Mouse (Mus musculus): ENCODE data around the gene St13. TPM values are rescaled to one million over a fixed set of nuclear protein-coding genes. Genes with fewer than 3 reads are reported as not detected.

St13 gene
- total and polyA plus RNA-seq, 3 experiments, result 192 to 646 (median 208) TPM

GRCm38 (mm10) chr15:81361417-81362015, 38.4 kb downstream of the St13 start:
- Histone ChIP-seq H3K36me3 (replicated peaks in 1 of 2; ENCODE audit: control insufficient read depth in 1 of 2, insufficient read depth in 1 of 2, low read length in 1 of 2) (peaks cover 15 to 52% of the 10 kb centered on the region in 2 experiments), H3K9me3 (replicated peaks; ENCODE audit: low read length) (no peaks in the 10 kb centered on the region), H3K4me2 (ENCODE audit: insufficient read depth, low read depth, poor library complexity, severe bottlenecking) (peak overlapping the region; percentile 68; the same call in 1 of the 2 replicates), H3K9ac (ENCODE audit: insufficient read depth, low read depth) (no peak overlapping the region), H3K27ac (ENCODE audit: insufficient read depth, low read depth) (no peak overlapping the region; the same call in 1 of the 2 replicates), H3K79me2 (replicated peaks; ENCODE audit: control insufficient read depth, extremely low read depth, insufficient read depth, poor library complexity, severe bottlenecking) (peaks cover 16% of the 10 kb centered on the region), H3K27me3 (replicated peaks) (no peaks in the 10 kb centered on the region), H3K4me3 (replicated peaks in 1 of 3; ENCODE audit: low read depth in 2 of 3, low read length in 2 of 3, poor library complexity in 1 of 3) (no peak overlapping the region), H3K4me1 (ENCODE audit: control insufficient read depth in 1 of 2, insufficient read depth in 2 of 2) (peaks cover 4 to 42% of the 10 kb centered on the region in 2 experiments)
- DNase-seq (ENCODE audit: extremely low read depth), result peak; percentile 20
- TF ChIP-seq USF1 (IDR thresholded peaks at IDR 0.05; ENCODE audit: low read depth, low read length) (no peak), UBTF (IDR thresholded peaks at IDR 0.05; ENCODE audit: low read depth, low read length) (no peak), ZNF384 (IDR thresholded peaks at IDR 0.05; ENCODE audit: low read depth, low read length) (no peak), ZC3H11A (IDR thresholded peaks at IDR 0.05; ENCODE audit: low read depth, low read length) (no peak), POLR2A (IDR thresholded peaks at IDR 0.05; ENCODE audit: low read depth, low read length) (0 out of 2 replicates have a peak, but pooled peaks have one; percentile 11)
- dilution Hi-C loops (cut with MboI; ENCODE audit: extremely low pct_ligation_motif_present, extremely low pct_unique_long_range_greater_than_20kb, low sequenced_read_pairs), result no loop called here
- in situ Hi-C loops (cut with MboI; ENCODE audit: low pct_ligation_motif_present, low pct_unique_long_range_greater_than_20kb, low sequenced_read_pairs), result no loop called here

- in situ Hi-C loops (cut with MboI; ENCODE audit: low pct_ligation_motif_present, low pct_unique_long_range_greater_than_20kb, low sequenced_read_pairs), result no loop called here
- Histone ChIP-seq H3K4me2 (ENCODE audit: insufficient read depth, low read depth, poor library complexity, severe bottlenecking) (peak overlapping the region; percentile 68), H3K9me3 (replicated peaks; ENCODE audit: low read length) (no peaks in the 10 kb centered on the region), H3K27me3 (replicated peaks) (no peaks in the 10 kb centered on the region), H3K36me3 (replicated peaks in 1 of 2; ENCODE audit: control insufficient read depth in 1 of 2, insufficient read depth in 1 of 2, low read length in 1 of 2) (peaks cover 12 to 47% of the 10 kb centered on the region in 2 experiments), H3K4me1 (ENCODE audit: control insufficient read depth in 1 of 2, insufficient read depth in 2 of 2) (peaks cover 4 to 42% of the 10 kb centered on the region in 2 experiments), H3K27ac (ENCODE audit: insufficient read depth, low read depth) (peak overlapping the region; percentile 5; the same call in 1 of the 2 replicates), H3K4me3 (replicated peaks in 1 of 3; ENCODE audit: low read depth in 2 of 3, low read length in 2 of 3, poor library complexity in 1 of 3) (peak overlapping the region in 2 of 3 experiments; percentile 62 to 85), H3K79me2 (replicated peaks; ENCODE audit: control insufficient read depth, extremely low read depth, insufficient read depth, poor library complexity, severe bottlenecking) (peaks cover 16% of the 10 kb centered on the region), H3K9ac (ENCODE audit: insufficient read depth, low read depth) (no peak overlapping the region)
- dilution Hi-C loops (cut with MboI; ENCODE audit: extremely low pct_ligation_motif_present, extremely low pct_unique_long_range_greater_than_20kb, low sequenced_read_pairs), result no loop called here
- DNase-seq (ENCODE audit: extremely low read depth), result no peak
- TF ChIP-seq ZMIZ1 (IDR thresholded peaks at IDR 0.05; ENCODE audit: low read depth, low read length) (0 out of 2 replicates have a peak, but pooled peaks have one; percentile 2), NRF1 (IDR thresholded peaks at IDR 0.05; ENCODE audit: low read depth, low read length) (no peak), SMC3 (IDR thresholded peaks at IDR 0.05; ENCODE audit: low read depth, low read length) (no peak), CTCF (conservative IDR thresholded peaks at IDR 0.05 in 1 of 2, IDR thresholded peaks at IDR 0.05 in 1 of 2; ENCODE audit: low read depth in 2 of 2, low read length in 2 of 2) (no peak), SIN3A (IDR thresholded peaks at IDR 0.05; ENCODE audit: low read length) (no peak)
Observed at GRCm38 (mm10) chr15:81361022-81361404, 38.9 kb downstream of the St13 start.

GRCm38 (mm10) chr15:81360345-81361021, 39.4 kb downstream of the St13 start, which contains the start of gene Slc25a17:
TSS of gene Slc25a17 (minus strand) at chr15:81360812.
- in situ Hi-C loops (cut with MboI; ENCODE audit: low pct_ligation_motif_present, low pct_unique_long_range_greater_than_20kb, low sequenced_read_pairs) (no loop called here), dilution Hi-C loops (cut with MboI; ENCODE audit: extremely low pct_ligation_motif_present, extremely low pct_unique_long_range_greater_than_20kb, low sequenced_read_pairs) (no loop called here)
- peaks cover 4 to 43% of the 10 kb centered on the region in 2 experiments for H3K4me1 ChIP-seq (ENCODE audit: control insufficient read depth in 1 of 2, insufficient read depth in 2 of 2)
- TF ChIP-seq SIN3A (IDR thresholded peaks at IDR 0.05; ENCODE audit: low read length), result peak; percentile 82; the same call in 1 of the 2 replicates
- TF ChIP-seq NRF1 (IDR thresholded peaks at IDR 0.05; ENCODE audit: low read depth, low read length), result peak; percentile 58; the same call in 1 of the 2 replicates
- peak; percentile 91 for TF ChIP-seq POLR2A (IDR thresholded peaks at IDR 0.05; ENCODE audit: low read depth, low read length)
- TF ChIP-seq TBP (conservative IDR thresholded peaks at IDR 0.05; ENCODE audit: low read depth, low read length), result 0 out of 2 replicates have a peak, but pooled peaks have one; percentile 23
- peak; percentile 91; the same call in 1 of the 2 replicates for TF ChIP-seq MAZ (IDR thresholded peaks at IDR 0.05; ENCODE audit: low read depth, low read length)
- no peak for TF ChIP-seq MEF2A (IDR thresholded peaks at IDR 0.05; ENCODE audit: borderline replicate concordance, low read depth, low read length)
- TF ChIP-seq TCF12 (IDR thresholded peaks at IDR 0.05; ENCODE audit: low read depth, low read length), result peak; percentile 21; the same call in 1 of the 2 replicates
- no peak for TF ChIP-seq ZC3H11A (IDR thresholded peaks at IDR 0.05; ENCODE audit: low read depth, low read length)
- TF ChIP-seq POLR2AphosphoS2 (IDR thresholded peaks at IDR 0.05; ENCODE audit: low read depth, low read length), result peak; percentile 56; the same call in 1 of the 2 replicates
- TF ChIP-seq MAFK (IDR thresholded peaks at IDR 0.05; ENCODE audit: insufficient replicate concordance, low read length), result no peak
- no peak for TF ChIP-seq USF2 (conservative IDR thresholded peaks at IDR 0.05; ENCODE audit: low read depth, low read length)
- TF ChIP-seq BHLHE40 (IDR thresholded peaks at IDR 0.05; ENCODE audit: low read depth, low read length), result no peak
- TF ChIP-seq NELFE (IDR thresholded peaks at IDR 0.05; ENCODE audit: low read depth, low read length), result peak; percentile 78
- TF ChIP-seq USF1 (IDR thresholded peaks at IDR 0.05; ENCODE audit: low read depth, low read length), result no peak
- TF ChIP-seq ZKSCAN1 (IDR thresholded peaks at IDR 0.05; ENCODE audit: borderline replicate concordance, low read depth, low read length), result no peak
- no peak for TF ChIP-seq JUN (IDR thresholded peaks at IDR 0.05; ENCODE audit: insufficient read depth, low read depth, low read length)
- no peak for TF ChIP-seq SMC3 (IDR thresholded peaks at IDR 0.05; ENCODE audit: low read depth, low read length)
- TF ChIP-seq MAX (IDR thresholded peaks at IDR 0.05; ENCODE audit: low read length), result 0 out of 2 replicates have a peak, but pooled peaks have one; percentile 22

More at GRCm38 (mm10) chr15:81360345-81361021, 39.4 kb downstream of the St13 start, which contains the start of gene Slc25a17:
- peak within 1 kb of the TSS; percentile 98 for H3K4me2 ChIP-seq (ENCODE audit: insufficient read depth, low read depth, poor library complexity, severe bottlenecking)
- H3K9me3 ChIP-seq (replicated peaks; ENCODE audit: low read length), result no peaks in the 10 kb centered on the region
- peaks cover 9 to 41% of the 10 kb centered on the region in 2 experiments for H3K36me3 ChIP-seq (replicated peaks in 1 of 2; ENCODE audit: control insufficient read depth in 1 of 2, insufficient read depth in 1 of 2, low read length in 1 of 2)
- H3K27me3 ChIP-seq (replicated peaks), result no peaks in the 10 kb centered on the region
- H3K9ac ChIP-seq (ENCODE audit: insufficient read depth, low read depth), result peak within 1 kb of the TSS; percentile 89
- peak within 1 kb of the TSS; percentile 62 to 91 (median 85) for H3K4me3 ChIP-seq (replicated peaks in 1 of 3; ENCODE audit: low read depth in 2 of 3, low read length in 2 of 3, poor library complexity in 1 of 3)
- H3K27ac ChIP-seq (ENCODE audit: insufficient read depth, low read depth), result peak within 1 kb of the TSS; percentile 79
- peaks cover 16% of the 10 kb centered on the region for H3K79me2 ChIP-seq (replicated peaks; ENCODE audit: control insufficient read depth, extremely low read depth, insufficient read depth, poor library complexity, severe bottlenecking)
- peak; percentile 97 for DNase-seq (ENCODE audit: extremely low read depth)

Measured in CH12.LX (cell line).